Mouse (Mus musculus): ENCODE measurements at regions not wholly inside any gene's neighbourhood (a gene's known extent, or its start where the extent isn't known, plus 50 kb on each side); places are given as distances from the start of the nearest gene placed in this dataset.

DNA sequence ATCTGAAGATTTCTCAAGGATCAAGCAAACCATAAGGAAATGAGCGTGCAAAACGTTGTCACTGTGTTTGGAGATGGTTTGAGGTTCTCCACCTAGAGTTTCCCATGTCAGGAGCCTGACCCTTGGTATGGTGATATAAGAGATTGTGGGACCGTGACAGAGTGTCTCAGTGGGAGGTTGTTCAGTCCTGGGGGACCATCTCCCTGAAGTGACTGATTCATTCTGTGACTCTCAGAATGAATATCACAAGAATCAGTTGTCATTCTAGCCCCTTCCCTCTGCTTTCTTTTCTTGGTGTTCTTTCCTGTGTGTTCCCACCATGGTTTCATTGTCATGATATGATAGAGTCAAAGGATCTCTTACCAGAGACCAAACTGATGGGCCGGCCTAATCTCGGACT lies 49.8 kb upstream of the Plpp4 start:
- Histone ChIP-seq H3K27ac (ENCODE audit: insufficient read depth, low read length) (no peak overlapping the region), H3K4me3 (replicated peaks; ENCODE audit: insufficient read depth, low read depth, low read length) (no peak overlapping the region), H3K27me3 (ENCODE audit: control insufficient read depth, insufficient read depth, low read length) (no peaks in the 10 kb centered on the region), H3K4me1 (ENCODE audit: control insufficient read depth, insufficient read depth, low read length) (no peaks in the 10 kb centered on the region)
- DNase-seq = no peak
- TF ChIP-seq CTCF (IDR thresholded peaks at IDR 0.05; ENCODE audit: borderline replicate concordance, insufficient read depth, low read depth, low read length) = no peak
- TF ChIP-seq POLR2A (IDR thresholded peaks at IDR 0.05; ENCODE audit: borderline replicate concordance, insufficient read depth, low read length) = no peak
- 63% methylated on average over 5 of the region's 5 CpGs for WGBS

All from cerebellum, adult 2 months (tissue).